Mouse (Mus musculus) forebrain, embryonic 14.5 days (tissue): Measurements from ENCODE around the gene Chrm1. TPM values are rescaled to one million over a fixed set of nuclear protein-coding genes. Genes with fewer than 3 reads are reported as not detected.

Source experiments
- ATAC-seq: fragments of 200-750 bp; cut with Nextera tagmentation; 2 replicates; pipeline ENCODE4 v1.8.0; 2017; ENCODE audit warnings: mild to moderate bottlenecking, moderate library complexity
- DNase-seq: peaks from one replicate; pipeline ENCODE4 v3.0.0-alpha.2; 2015; ENCODE audit warnings: low spot score
- H3K27ac ChIP-seq: fragments of 300-500 bp; sonication (generic); 2 replicates; pipeline ENCODE4 v1.5.1; 2014; ENCODE audit warnings: low read depth, mild to moderate bottlenecking, control low read depth, low read length, moderate library complexity
- H3K27me3 ChIP-seq: fragments of 300-500 bp; sonication (generic); replicated peaks from 2 replicates; pipeline ENCODE4 v1.6.1; 2014; ENCODE audit warnings: low read length, control low read depth, mixed read lengths; ENCODE audit not compliant: control insufficient read depth, insufficient read depth
- H3K36me3 ChIP-seq: fragments of 300-500 bp; sonication (generic); 2 replicates; pipeline ENCODE4 v1.6.1; 2014; ENCODE audit warnings: low read length, control low read depth; ENCODE audit not compliant: control insufficient read depth, insufficient read depth
- H3K4me1 ChIP-seq: fragments of 300-500 bp; sonication (generic); 2 replicates; pipeline ENCODE4 v1.6.1; 2014; ENCODE audit warnings: antibody characterized with exemption, low read length, control low read depth; ENCODE audit not compliant: control insufficient read depth, insufficient read depth
- H3K4me2 ChIP-seq: fragments of 300-500 bp; sonication (generic); 2 replicates; pipeline ENCODE4 v1.6.1; 2014; ENCODE audit warnings: mild to moderate bottlenecking, control low read depth, low read length
- H3K4me3 ChIP-seq: fragments of 300-500 bp; sonication (generic); 2 replicates; pipeline ENCODE4 v1.5.1; 2014; ENCODE audit warnings: low read depth, low read length, control low read depth
- H3K9ac ChIP-seq: fragments of 300-500 bp; sonication (generic); 2 replicates; pipeline ENCODE4 v1.6.1; 2014; ENCODE audit warnings: mild to moderate bottlenecking, low read length, control low read depth, moderate library complexity
- H3K9me3 ChIP-seq: fragments of 300-500 bp; sonication (generic); replicated peaks from 2 replicates; pipeline ENCODE4 v1.6.1; 2016; ENCODE audit warnings: low read length, control low read depth, mixed read lengths; ENCODE audit not compliant: control insufficient read depth
- WGBS: fragments of 180-500 bp; shearing (Covaris S2); extraction: QIAGEN DNeasy Blood & Tissue Kit; methylation state at CpG from one replicate; pipeline ENCODE4 v1.1.7; 2014; 5-methylcytosine and 5-hydroxymethylcytosine counted together
- polyA plus RNA-seq: library from polyadenylated mRNA; unstranded; fragments of >200 nt; fragmentation: Nextera tagmentation; extraction: Ambion mirVana; gene quantifications from 2 replicates; pipeline ENCODE4 v1.2.1, GENCODE M21; 2014

Chrm1 gene
- polyA plus RNA-seq, 1 experiment from 2014 or later = 1.7 TPM

DNA sequence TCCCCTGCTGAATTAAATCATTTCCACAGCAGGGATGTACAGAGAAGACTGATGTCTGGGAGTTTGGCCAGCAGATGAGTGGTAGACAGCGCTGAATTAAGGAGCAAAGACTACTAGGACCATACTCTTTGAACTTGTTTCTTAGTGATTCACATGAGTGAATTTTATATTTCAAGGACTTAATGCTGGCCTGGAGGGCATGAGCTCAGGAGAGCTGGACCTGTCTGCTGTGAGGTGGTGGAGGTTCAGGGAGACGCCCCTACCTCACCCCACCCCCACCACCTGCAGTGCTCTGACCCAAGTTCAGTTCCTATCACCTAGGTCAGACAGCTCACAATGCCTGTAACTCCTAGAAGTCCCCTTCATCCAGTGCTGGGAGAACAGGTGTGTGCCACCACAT, 17.2 kb upstream of the Chrm1 start:
- H3K9me3 ChIP-seq = no peaks in the 10 kb centered on the region
- no peak overlapping the region for H3K4me2 ChIP-seq
- H3K27me3 ChIP-seq = no peaks in the 10 kb centered on the region
- no peaks in the 10 kb centered on the region for H3K36me3 ChIP-seq
- no peaks in the 10 kb centered on the region for H3K4me1 ChIP-seq
- H3K27ac ChIP-seq = no peak overlapping the region
- no peak overlapping the region for H3K4me3 ChIP-seq
- 76% methylated on average over 2 of the region's 2 CpGs for WGBS
- H3K9ac ChIP-seq = no peak overlapping the region
- DNase-seq (no peak), ATAC-seq (no peak)

DNA sequence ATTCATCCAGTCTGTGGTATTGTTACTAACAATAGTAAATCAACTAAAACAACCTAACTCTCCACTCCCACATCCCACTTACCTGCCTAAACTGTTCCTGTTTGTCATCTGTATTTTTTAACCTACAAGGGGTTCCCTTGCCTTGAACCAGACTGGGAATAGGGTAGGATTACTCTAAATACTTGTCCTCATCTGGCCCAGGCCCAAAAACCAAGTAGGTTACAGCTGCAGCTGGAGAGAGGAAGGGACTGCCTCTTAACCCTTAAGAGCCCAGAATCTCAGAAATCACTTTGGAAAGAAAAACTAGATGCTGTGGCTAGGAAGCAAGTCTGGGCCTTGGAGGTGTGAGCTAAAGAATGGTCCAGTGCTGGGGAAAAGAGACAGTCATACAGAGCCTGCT, 7.8 kb upstream of the Chrm1 start:
- H3K27ac ChIP-seq = no peak overlapping the region
- no peaks in the 10 kb centered on the region for H3K36me3 ChIP-seq
- H3K9me3 ChIP-seq = no peaks in the 10 kb centered on the region
- no peak overlapping the region for H3K4me2 ChIP-seq
- no peak overlapping the region for H3K9ac ChIP-seq
- no peak overlapping the region for H3K4me3 ChIP-seq
- ATAC-seq (no peak), DNase-seq (peak; percentile 22)
- H3K27me3 ChIP-seq = no peaks in the 10 kb centered on the region
- H3K4me1 ChIP-seq = no peaks in the 10 kb centered on the region

DNA sequence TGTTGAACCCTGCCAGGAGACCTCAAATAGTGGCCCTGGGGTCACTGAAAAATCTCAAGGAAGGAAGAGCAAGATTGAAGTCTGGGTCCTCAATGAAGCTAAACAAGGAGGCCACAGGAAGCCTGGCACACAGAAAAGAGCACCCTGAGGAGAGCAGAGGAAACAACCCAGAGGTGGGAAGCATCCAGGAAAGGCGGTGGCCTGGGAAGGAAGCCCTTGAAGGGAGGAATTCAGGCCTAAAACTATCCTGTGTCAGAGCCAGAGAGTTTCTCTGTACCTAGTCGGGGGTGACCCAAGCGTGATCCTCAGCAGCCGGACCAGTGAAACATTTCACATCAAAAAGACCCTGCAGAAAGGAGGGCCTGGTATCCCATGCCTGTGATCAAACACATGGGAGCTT, 7.2 kb upstream of the Chrm1 start:
- Histone ChIP-seq H3K27me3 (no peaks in the 10 kb centered on the region), H3K4me1 (no peaks in the 10 kb centered on the region), H3K9me3 (no peaks in the 10 kb centered on the region), H3K4me2 (no peak overlapping the region), H3K9ac (no peak overlapping the region), H3K27ac (no peak overlapping the region), H3K4me3 (no peak overlapping the region), H3K36me3 (no peaks in the 10 kb centered on the region)
- WGBS = 78% methylated on average over 4 of the region's 4 CpGs
- ATAC-seq (no peak), DNase-seq (no peak)

DNA sequence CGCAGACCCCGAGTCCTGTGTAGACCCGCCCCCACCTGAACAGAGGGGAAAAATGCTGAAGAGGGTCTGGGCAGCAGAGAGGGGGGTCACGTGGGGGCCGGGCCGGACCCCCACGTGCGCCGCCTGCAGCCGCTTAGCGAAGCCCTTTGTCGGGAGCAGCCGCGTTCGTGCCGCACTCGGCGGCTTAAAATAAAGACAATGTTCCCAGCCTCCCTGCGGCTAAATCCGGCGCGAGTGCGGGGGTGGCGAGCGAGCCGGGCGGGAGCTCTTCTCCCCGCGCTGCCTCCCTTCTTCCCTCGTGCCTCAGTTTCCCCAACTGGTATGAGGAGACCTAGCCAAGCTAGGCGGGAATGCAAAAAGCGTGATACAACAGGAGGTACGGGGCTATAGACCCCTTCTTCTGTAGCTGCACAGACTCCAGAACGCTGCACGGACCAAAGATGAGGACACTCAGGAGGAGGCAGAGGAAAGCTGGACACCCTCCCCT, 1.7 kb upstream of the Chrm1 start:
- no peaks in the 10 kb centered on the region for H3K36me3 ChIP-seq
- WGBS = under 1% methylated on average over 35 of the region's 35 CpGs

DNA sequence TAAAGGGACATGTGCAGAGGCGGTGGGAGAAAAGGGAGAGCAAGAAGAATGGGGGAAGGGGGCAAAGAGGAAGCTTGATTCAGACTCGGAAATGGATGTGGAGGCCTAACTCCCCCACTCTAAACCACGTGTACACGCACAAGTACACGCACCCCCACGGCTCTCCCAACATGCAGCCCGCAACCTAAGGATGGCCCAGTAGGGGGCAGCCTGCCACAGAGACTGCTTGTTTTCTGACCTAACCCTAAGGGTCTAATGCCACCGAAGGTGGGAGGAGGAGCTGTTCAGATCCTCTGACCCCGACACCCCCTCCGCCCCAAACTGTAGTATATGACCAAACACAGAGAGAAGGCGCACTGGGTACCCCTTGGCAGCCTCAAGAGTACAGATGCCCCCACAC, 1.3 kb upstream of the Chrm1 start:
- ATAC-seq (peak; percentile 60), DNase-seq (peak; percentile 76)
- Histone ChIP-seq H3K4me1 (peaks cover 8% of the 10 kb centered on the region; the same call in 1 of the 2 replicates), H3K9me3 (no peaks in the 10 kb centered on the region), H3K9ac (peak overlapping the region; percentile 68), H3K27me3 (no peaks in the 10 kb centered on the region), H3K36me3 (no peaks in the 10 kb centered on the region), H3K4me3 (peak overlapping the region; percentile 35), H3K27ac (no peak overlapping the region), H3K4me2 (peak overlapping the region; percentile 81)
- WGBS = 2% methylated on average over 11 of the region's 11 CpGs

More for the DNA sequence above, 1.7 kb upstream of the Chrm1 start:
- peak; percentile 55 for DNase-seq
- Histone ChIP-seq H3K9ac (peak overlapping the region; percentile 68), H3K4me3 (peak overlapping the region; percentile 35), H3K4me1 (peaks cover 8% of the 10 kb centered on the region; the same call in 1 of the 2 replicates), H3K9me3 (no peaks in the 10 kb centered on the region), H3K27ac (peak overlapping the region; percentile 5; the same call in 1 of the 2 replicates), H3K4me2 (peak overlapping the region; percentile 81), H3K27me3 (no peaks in the 10 kb centered on the region)
- peak; percentile 59 for ATAC-seq

DNA sequence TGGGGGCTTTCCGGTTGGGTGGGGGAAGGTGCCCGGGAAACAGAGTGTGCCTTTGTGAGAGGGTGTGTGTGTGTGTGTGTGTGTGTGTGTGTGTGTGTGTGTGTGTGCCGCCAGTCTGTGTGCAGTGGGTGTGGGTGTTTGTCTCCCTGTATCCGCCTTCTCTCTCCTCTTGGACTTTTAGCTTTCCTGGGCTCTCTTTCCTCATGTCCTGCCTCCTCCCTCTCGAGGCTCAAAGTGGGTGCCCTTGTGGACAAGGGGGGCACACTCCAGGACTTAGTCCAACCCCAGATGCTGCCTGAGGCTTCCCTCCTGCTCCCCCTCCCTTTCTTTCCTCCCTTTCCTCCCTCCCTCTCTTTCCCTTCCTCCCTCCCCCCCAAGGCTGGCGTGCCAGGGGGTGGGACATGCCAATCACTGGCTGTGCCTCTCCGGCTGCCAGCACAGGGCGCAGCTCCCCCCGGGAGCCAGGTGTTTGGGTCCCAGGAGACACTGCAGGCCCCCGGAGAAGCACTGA, 377 bp downstream of the Chrm1 start:
- Histone ChIP-seq H3K4me3 (no peak overlapping the region), H3K27ac (no peak overlapping the region), H3K36me3 (no peaks in the 10 kb centered on the region), H3K9ac (peak overlapping the region; percentile 32; the same call in 1 of the 2 replicates), H3K27me3 (no peaks in the 10 kb centered on the region), H3K9me3 (no peaks in the 10 kb centered on the region), H3K4me2 (peak overlapping the region; percentile 24), H3K4me1 (peaks cover 8% of the 10 kb centered on the region; the same call in 1 of the 2 replicates)
- 41% methylated on average over 8 of the region's 10 CpGs for WGBS
- ATAC-seq (peak; percentile 31; the same call in 1 of the 2 replicates), DNase-seq (peak; percentile 52)

DNA sequence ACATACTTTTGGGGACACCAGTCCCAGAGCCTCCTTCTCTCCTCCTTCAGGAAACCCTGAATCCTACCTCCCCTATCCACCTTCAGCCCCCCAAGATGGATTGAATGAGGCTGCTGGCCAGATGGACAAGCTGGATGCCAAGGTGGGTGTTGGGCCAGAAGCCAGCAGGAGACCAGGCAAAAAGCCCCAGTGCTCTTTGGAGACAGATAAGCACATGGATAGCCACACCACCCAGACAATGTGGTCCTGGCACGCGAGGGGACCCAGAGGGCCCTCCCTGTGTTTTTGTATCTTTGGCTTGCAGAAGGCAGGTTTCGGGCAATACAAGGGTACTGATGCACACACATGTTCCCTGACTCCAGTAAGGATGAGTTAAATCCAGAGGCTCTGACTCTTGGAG, 1.3 kb downstream of the Chrm1 start:
- peaks cover 8% of the 10 kb centered on the region; the same call in 1 of the 2 replicates for H3K4me1 ChIP-seq
- no peak overlapping the region for H3K9ac ChIP-seq
- no peaks in the 10 kb centered on the region for H3K36me3 ChIP-seq
- WGBS = 89% methylated on average over 3 of the region's 3 CpGs
- DNase-seq = no peak
- ATAC-seq = no peak
- no peak overlapping the region for H3K4me3 ChIP-seq
- no peaks in the 10 kb centered on the region for H3K27me3 ChIP-seq
- H3K9me3 ChIP-seq = no peaks in the 10 kb centered on the region
- no peak overlapping the region for H3K27ac ChIP-seq
- 0 out of 2 replicates have a peak overlapping the region, but pooled peaks have one; percentile 24 for H3K4me2 ChIP-seq

DNA sequence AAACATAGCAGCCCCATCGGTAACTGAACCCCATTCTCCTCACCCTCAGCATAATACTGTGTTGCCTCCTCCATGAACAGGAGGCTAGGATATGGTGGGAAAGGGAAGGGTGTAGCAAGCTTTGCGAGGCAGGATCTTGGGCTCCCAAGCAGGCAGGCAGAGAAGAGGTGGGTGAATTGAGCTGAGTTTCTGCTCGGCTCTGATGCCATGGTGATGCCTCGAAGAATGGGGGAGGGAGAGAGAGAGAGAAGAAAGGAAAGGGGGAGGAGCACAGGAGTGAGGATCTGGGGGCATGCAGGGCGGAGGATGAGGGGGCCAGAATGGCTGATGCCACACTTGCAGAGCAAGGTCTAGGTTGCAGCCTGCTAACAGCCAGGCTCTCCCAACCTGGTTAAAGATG, 2.2 kb downstream of the Chrm1 start:
- Histone ChIP-seq H3K4me1 (peaks cover 8% of the 10 kb centered on the region; the same call in 1 of the 2 replicates), H3K9me3 (no peaks in the 10 kb centered on the region), H3K4me2 (no peak overlapping the region), H3K4me3 (no peak overlapping the region), H3K36me3 (no peaks in the 10 kb centered on the region), H3K27me3 (no peaks in the 10 kb centered on the region), H3K9ac (no peak overlapping the region), H3K27ac (no peak overlapping the region)
- WGBS = 40% methylated on average over 5 of the region's 5 CpGs
- DNase-seq (no peak), ATAC-seq (no peak)

DNA sequence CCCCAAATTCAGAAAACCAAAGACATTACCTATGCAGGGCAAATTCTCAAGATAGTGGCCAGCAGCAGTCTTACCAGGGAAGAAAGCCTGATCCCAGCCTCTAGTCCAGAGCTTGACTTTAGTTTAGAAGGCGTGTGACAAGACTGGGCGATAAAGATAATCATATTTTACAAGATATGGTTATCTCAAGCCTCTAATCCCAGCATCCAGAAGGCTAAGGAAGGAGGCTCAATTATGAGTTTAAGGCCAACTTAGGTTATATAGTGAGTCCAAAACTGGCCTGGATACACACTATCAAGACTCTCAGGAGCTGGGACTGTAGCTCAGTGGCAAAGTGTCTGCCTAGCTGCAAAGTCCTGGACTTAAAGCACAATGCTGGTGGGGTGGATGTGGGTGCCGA, 9.3 kb downstream of the Chrm1 start:
- no peak overlapping the region for H3K27ac ChIP-seq
- DNase-seq = no peak
- H3K27me3 ChIP-seq = no peaks in the 10 kb centered on the region
- H3K9me3 ChIP-seq = no peaks in the 10 kb centered on the region
- no peak overlapping the region for H3K4me3 ChIP-seq
- H3K36me3 ChIP-seq = no peaks in the 10 kb centered on the region
- H3K4me1 ChIP-seq = no peaks in the 10 kb centered on the region
- 91% methylated on average over 3 of the region's 3 CpGs for WGBS
- no peak overlapping the region for H3K9ac ChIP-seq
- no peak for ATAC-seq
- no peak overlapping the region for H3K4me2 ChIP-seq
